Mouse (Mus musculus): ENCODE results near the gene Ppp1r10.

DNA sequence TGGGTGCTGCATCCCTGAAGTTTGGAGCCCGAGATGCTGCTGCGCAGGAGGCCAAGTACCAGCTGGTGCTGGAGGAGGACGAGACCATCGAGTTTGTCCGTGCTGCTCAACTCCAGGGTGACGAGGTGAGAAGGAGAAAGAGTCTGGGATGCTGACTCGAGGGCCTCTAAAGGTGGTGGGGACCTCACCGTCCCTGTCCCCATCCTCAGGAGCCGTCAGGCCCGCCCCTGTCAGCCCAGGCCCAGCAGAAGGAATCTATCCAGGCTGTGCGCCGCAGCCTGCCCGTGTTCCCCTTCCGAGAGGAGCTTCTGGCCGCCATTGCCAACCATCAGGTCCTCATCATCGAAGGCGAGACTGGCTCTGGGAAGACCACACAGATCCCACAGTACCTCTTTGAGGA lies 33.3 kb upstream of the Ppp1r10 start:
- TF ChIP-seq CTCF (IDR thresholded peaks at IDR 0.05; ENCODE audit: low read depth) (no peak), EP300 (IDR thresholded peaks at IDR 0.05; ENCODE audit: low read depth) (no peak)

Measured in heart, postnatal 0 days (tissue).